Mouse (Mus musculus) neural tube, embryonic 13.5 days (tissue): ENCODE data around the gene Gpr158. TPM values are rescaled to one million over a fixed set of nuclear protein-coding genes. Genes with fewer than 3 reads are reported as not detected.

Source experiments
- ATAC-seq: fragments of 200-750 bp; cut with Nextera tagmentation; 2 replicates; pipeline ENCODE4 v1.8.0; 2017; ENCODE audit warnings: low read depth, mild to moderate bottlenecking, moderate TSS enrichment, moderate library complexity
- H3K27ac ChIP-seq: fragments of 300-500 bp; sonication (generic); replicated peaks from 2 replicates; pipeline ENCODE4 v1.5.1; 2015; ENCODE audit warnings: moderate library complexity, mild to moderate bottlenecking, inconsistent platforms
- H3K27me3 ChIP-seq: fragments of 300-500 bp; sonication (generic); 2 replicates; pipeline ENCODE4 v1.6.1; 2015; ENCODE audit warnings: mild to moderate bottlenecking, inconsistent platforms
- H3K36me3 ChIP-seq: fragments of 300-500 bp; sonication (generic); 2 replicates; pipeline ENCODE4 v1.6.1; 2015; ENCODE audit warnings: mild to moderate bottlenecking, inconsistent platforms
- H3K4me1 ChIP-seq: fragments of 300-500 bp; sonication (generic); replicated peaks from 2 replicates; pipeline ENCODE4 v1.6.1; 2015; ENCODE audit warnings: inconsistent platforms
- H3K4me2 ChIP-seq: fragments of 300-500 bp; sonication (generic); 2 replicates; pipeline ENCODE4 v1.6.1; 2015; ENCODE audit warnings: inconsistent platforms, mild to moderate bottlenecking, moderate library complexity
- H3K4me3 ChIP-seq: fragments of 300-500 bp; sonication (generic); 2 replicates; pipeline ENCODE4 v1.5.1; 2015; ENCODE audit warnings: mild to moderate bottlenecking, inconsistent platforms
- H3K9ac ChIP-seq: fragments of 300-500 bp; sonication (generic); 2 replicates; pipeline ENCODE4 v1.6.1; 2015; ENCODE audit warnings: moderate library complexity, mild to moderate bottlenecking, inconsistent platforms
- H3K9me3 ChIP-seq: fragments of 300-500 bp; sonication (generic); 2 replicates; pipeline ENCODE4 v1.6.1; 2016; ENCODE audit warnings: inconsistent platforms
- WGBS: fragments of 180-500 bp; shearing (Covaris S2); methylation state at CpG from one replicate; pipeline ENCODE4 v1.1.7; 2015; 5-methylcytosine and 5-hydroxymethylcytosine counted together
- polyA plus RNA-seq: library from polyadenylated mRNA; unstranded; fragments of >200 nt; fragmentation: Nextera tagmentation; extraction: Ambion mirVana; gene quantifications from 2 replicates; pipeline ENCODE4 v1.2.1, GENCODE M21; 2015

The Gpr158 gene
- polyA plus RNA-seq, 1 experiment from 2014 or later = 2.5 TPM

GRCm38 (mm10) chr2:21810431-21810830 is 443.1 kb downstream of the Gpr158 start:
- no peak for ATAC-seq
- Histone ChIP-seq H3K9ac (no peak overlapping the region), H3K27me3 (no peaks in the 10 kb centered on the region), H3K27ac (no peak overlapping the region), H3K36me3 (no peaks in the 10 kb centered on the region), H3K4me1 (no peaks in the 10 kb centered on the region), H3K4me3 (no peak overlapping the region), H3K9me3 (no peaks in the 10 kb centered on the region), H3K4me2 (no peak overlapping the region)
- 52% methylated on average over 4 of the region's 4 CpGs for WGBS

GRCm38 (mm10) chr2:21864061-21864460 is 496.7 kb downstream of the Gpr158 start:
- H3K9ac ChIP-seq = no peak overlapping the region
- ATAC-seq = no peak
- no peak overlapping the region for H3K4me3 ChIP-seq
- H3K27ac ChIP-seq = no peak overlapping the region
- no peaks in the 10 kb centered on the region for H3K4me1 ChIP-seq
- no peaks in the 10 kb centered on the region for H3K9me3 ChIP-seq
- no peak overlapping the region for H3K4me2 ChIP-seq
- H3K27me3 ChIP-seq = no peaks in the 10 kb centered on the region
- H3K36me3 ChIP-seq = no peaks in the 10 kb centered on the region

Other genes with a start within 250 kb of the Gpr158 start
- gene Enkur, start 162.2 kb upstream of the Gpr158 start, polyA plus RNA-seq = 1.5 and 1.6 TPM in 2 replicates
- gene Thnsl1, start 161.8 kb upstream of the Gpr158 start, polyA plus RNA-seq = 18.8 and 19.3 TPM in 2 replicates